Mouse (Mus musculus): Measurements from ENCODE around the gene Slc9a2. TPM values are rescaled to one million over a fixed set of nuclear protein-coding genes. Genes with fewer than 3 reads are reported as not detected.

Gene Slc9a2
- polyA plus RNA-seq, 1 experiment, result 6.9 TPM

GRCm38 (mm10) chr1:40670025-40670424 is 10.3 kb upstream of the Slc9a2 start:
- TF ChIP-seq USF1 (IDR thresholded peaks at IDR 0.05; ENCODE audit: low read depth) (no peak), CEBPB (IDR thresholded peaks at IDR 0.05; ENCODE audit: low read depth) (no peak)
- H3K27me3 ChIP-seq (ENCODE audit: control insufficient read depth, insufficient read depth, insufficient read length), result no peaks in the 10 kb centered on the region
- H3K79me3 ChIP-seq (ENCODE audit: low read depth), result no peaks in the 10 kb centered on the region

GRCm38 (mm10) chr1:40671490-40671889 is 8.9 kb upstream of the Slc9a2 start:
- Histone ChIP-seq H3K4me3 (ENCODE audit: insufficient read depth, poor library complexity, severe bottlenecking) (no peak overlapping the region), H3K27me3 (ENCODE audit: control insufficient read depth, insufficient read depth, insufficient read length) (no peaks in the 10 kb centered on the region), H3K79me3 (ENCODE audit: low read depth) (no peaks in the 10 kb centered on the region), H3ac (ENCODE audit: control insufficient read depth, insufficient read length, low read depth) (no peak overlapping the region), H3K79me2 (ENCODE audit: control insufficient read depth, insufficient read depth) (no peaks in the 10 kb centered on the region), H3K36me3 (ENCODE audit: control insufficient read depth, insufficient read depth) (no peaks in the 10 kb centered on the region)
- TF ChIP-seq MYOG (IDR thresholded peaks at IDR 0.05; ENCODE audit: control insufficient read depth, extremely low read depth, insufficient read length) (no peak), CEBPB (IDR thresholded peaks at IDR 0.05; ENCODE audit: low read depth) (no peak), CTCF (IDR thresholded peaks at IDR 0.05; ENCODE audit: control insufficient read depth, insufficient read depth, insufficient read length) (no peak), FOSL1 (IDR thresholded peaks at IDR 0.05; ENCODE audit: insufficient read depth, low read length, poor library complexity, severe bottlenecking) (no peak), MYOD1 (IDR thresholded peaks at IDR 0.05; ENCODE audit: control insufficient read depth, insufficient read length, low read depth) (no peak), USF1 (IDR thresholded peaks at IDR 0.05; ENCODE audit: low read depth) (no peak), MAX (IDR thresholded peaks at IDR 0.05) (no peak)

More at GRCm38 (mm10) chr1:40670025-40670424, 10.3 kb upstream of the Slc9a2 start:
- Histone ChIP-seq H3K79me2 (ENCODE audit: control insufficient read depth, insufficient read depth) (no peaks in the 10 kb centered on the region), H3ac (ENCODE audit: control insufficient read depth, insufficient read length, low read depth) (no peak overlapping the region), H3K36me3 (ENCODE audit: control insufficient read depth, insufficient read depth) (no peaks in the 10 kb centered on the region), H3K4me3 (ENCODE audit: insufficient read depth, poor library complexity, severe bottlenecking) (no peak overlapping the region)

GRCm38 (mm10) chr1:40677306-40677705 is 3.1 kb upstream of the Slc9a2 start:
- Histone ChIP-seq H3K4me3 (ENCODE audit: insufficient read depth, poor library complexity, severe bottlenecking) (no peak overlapping the region), H3K27me3 (ENCODE audit: control insufficient read depth, insufficient read depth, insufficient read length) (no peaks in the 10 kb centered on the region)
- no peak for TF ChIP-seq FOSL1 (IDR thresholded peaks at IDR 0.05; ENCODE audit: insufficient read depth, low read length, poor library complexity, severe bottlenecking)
- peak; percentile 41 for TF ChIP-seq CTCF (IDR thresholded peaks at IDR 0.05; ENCODE audit: control insufficient read depth, insufficient read depth, insufficient read length)

GRCm38 (mm10) chr1:40680868-40681698 is 709 bp downstream of the Slc9a2 start:
- TF ChIP-seq CTCF (IDR thresholded peaks at IDR 0.05; ENCODE audit: control insufficient read depth, insufficient read depth, insufficient read length) (no peak), CEBPB (IDR thresholded peaks at IDR 0.05; ENCODE audit: low read depth) (no peak), MYOD1 (IDR thresholded peaks at IDR 0.05; ENCODE audit: control insufficient read depth, insufficient read length, low read depth) (no peak), FOSL1 (IDR thresholded peaks at IDR 0.05; ENCODE audit: insufficient read depth, low read length, poor library complexity, severe bottlenecking) (no peak), MYOG (IDR thresholded peaks at IDR 0.05; ENCODE audit: control insufficient read depth, extremely low read depth, insufficient read length) (no peak), MAX (IDR thresholded peaks at IDR 0.05) (no peak), USF1 (IDR thresholded peaks at IDR 0.05; ENCODE audit: low read depth) (no peak)
- Histone ChIP-seq H3K79me3 (ENCODE audit: low read depth) (no peaks in the 10 kb centered on the region), H3K27me3 (ENCODE audit: control insufficient read depth, insufficient read depth, insufficient read length) (no peaks in the 10 kb centered on the region), H3K79me2 (ENCODE audit: control insufficient read depth, insufficient read depth) (no peaks in the 10 kb centered on the region), H3K4me3 (ENCODE audit: insufficient read depth, poor library complexity, severe bottlenecking) (peak overlapping the region; percentile 32), H3K36me3 (ENCODE audit: control insufficient read depth, insufficient read depth) (no peaks in the 10 kb centered on the region), H3ac (ENCODE audit: control insufficient read depth, insufficient read length, low read depth) (peak overlapping the region; percentile 92)

More at GRCm38 (mm10) chr1:40677306-40677705, 3.1 kb upstream of the Slc9a2 start:
- no peaks in the 10 kb centered on the region for H3K79me3 ChIP-seq (ENCODE audit: low read depth)
- no peaks in the 10 kb centered on the region for H3K36me3 ChIP-seq (ENCODE audit: control insufficient read depth, insufficient read depth)
- no peaks in the 10 kb centered on the region for H3K79me2 ChIP-seq (ENCODE audit: control insufficient read depth, insufficient read depth)
- no peak overlapping the region for H3ac ChIP-seq (ENCODE audit: control insufficient read depth, insufficient read length, low read depth)

GRCm38 (mm10) chr1:40681699-40682510 is 1.5 kb downstream of the Slc9a2 start:
- Histone ChIP-seq H3K79me3 (ENCODE audit: low read depth) (no peaks in the 10 kb centered on the region), H3ac (ENCODE audit: control insufficient read depth, insufficient read length, low read depth) (peak overlapping the region; percentile 92), H3K27me3 (ENCODE audit: control insufficient read depth, insufficient read depth, insufficient read length) (no peaks in the 10 kb centered on the region), H3K79me2 (ENCODE audit: control insufficient read depth, insufficient read depth) (no peaks in the 10 kb centered on the region), H3K4me3 (ENCODE audit: insufficient read depth, poor library complexity, severe bottlenecking) (peak overlapping the region; percentile 32), H3K36me3 (ENCODE audit: control insufficient read depth, insufficient read depth) (no peaks in the 10 kb centered on the region)
- TF ChIP-seq CTCF (IDR thresholded peaks at IDR 0.05; ENCODE audit: control insufficient read depth, insufficient read depth, insufficient read length) (no peak), MYOG (IDR thresholded peaks at IDR 0.05; ENCODE audit: control insufficient read depth, extremely low read depth, insufficient read length) (no peak), CEBPB (IDR thresholded peaks at IDR 0.05; ENCODE audit: low read depth) (no peak), MYOD1 (IDR thresholded peaks at IDR 0.05; ENCODE audit: control insufficient read depth, insufficient read length, low read depth) (no peak), MAX (IDR thresholded peaks at IDR 0.05) (no peak), FOSL1 (IDR thresholded peaks at IDR 0.05; ENCODE audit: insufficient read depth, low read length, poor library complexity, severe bottlenecking) (no peak), USF1 (IDR thresholded peaks at IDR 0.05; ENCODE audit: low read depth) (no peak)

Data from C2C12 (cell line).